Mouse (Mus musculus): Measurements from ENCODE around the gene Bicc1. TPM values are rescaled to one million over a fixed set of nuclear protein-coding genes. Genes with fewer than 3 reads are reported as not detected.

Gene Bicc1
- polyA plus RNA-seq, 2 experiments = 1.7 to 1.8 TPM

DNA sequence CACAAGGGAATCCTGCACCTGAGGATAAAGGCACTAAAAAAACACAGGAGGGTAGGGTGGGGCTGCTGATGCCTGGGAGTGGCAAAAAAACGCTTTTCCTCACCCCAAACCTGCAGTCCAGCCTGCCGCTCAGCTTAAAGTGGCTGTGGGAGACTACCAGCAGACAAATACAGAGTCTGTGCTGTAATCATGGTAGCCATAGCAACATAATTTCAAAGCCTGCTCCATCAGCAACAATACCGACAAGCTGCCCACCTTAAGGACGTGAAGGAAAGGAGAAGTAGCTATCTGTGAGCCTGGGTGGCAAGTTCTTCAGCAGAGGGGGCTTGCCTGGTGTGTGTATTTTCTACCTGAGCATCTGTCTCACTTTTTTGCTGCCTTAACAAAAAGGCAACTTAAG, 117.6 kb downstream of the Bicc1 start:
- Histone ChIP-seq H3K27me3 (ENCODE audit: control insufficient read depth, insufficient read depth, low read length) (no peaks in the 10 kb centered on the region), H3K9me3 (ENCODE audit: control insufficient read depth, low read length) (no peaks in the 10 kb centered on the region), H3K36me3 (replicated peaks; ENCODE audit: control insufficient read depth, insufficient read depth, low read depth) (no peaks in the 10 kb centered on the region), H3K4me3 (ENCODE audit: insufficient read depth in 1 of 2, low read depth in 2 of 2, low read length in 2 of 2) (no peak overlapping the region), H3K4me1 (replicated peaks; ENCODE audit: control insufficient read depth in 2 of 2, insufficient read depth in 2 of 2, low read length in 1 of 2) (no peaks in the 10 kb centered on the region), H3K4me2 (ENCODE audit: low read depth) (no peak overlapping the region), H3K9ac (replicated peaks) (no peak overlapping the region), H3K27ac (no peak overlapping the region)
- TF ChIP-seq EP300 (IDR thresholded peaks at IDR 0.05; ENCODE audit: low read depth) (no peak), CTCF (IDR thresholded peaks at IDR 0.05; ENCODE audit: low read depth) (no peak)
- no peak for DNase-seq (ENCODE audit: low read depth in 3 of 3, low spot score in 3 of 3)
- WGBS (ENCODE audit: insufficient replicate concordance) = 52% methylated on average over 4 of the region's 4 CpGs
- no peak for ATAC-seq (ENCODE audit: insufficient read depth)

DNA sequence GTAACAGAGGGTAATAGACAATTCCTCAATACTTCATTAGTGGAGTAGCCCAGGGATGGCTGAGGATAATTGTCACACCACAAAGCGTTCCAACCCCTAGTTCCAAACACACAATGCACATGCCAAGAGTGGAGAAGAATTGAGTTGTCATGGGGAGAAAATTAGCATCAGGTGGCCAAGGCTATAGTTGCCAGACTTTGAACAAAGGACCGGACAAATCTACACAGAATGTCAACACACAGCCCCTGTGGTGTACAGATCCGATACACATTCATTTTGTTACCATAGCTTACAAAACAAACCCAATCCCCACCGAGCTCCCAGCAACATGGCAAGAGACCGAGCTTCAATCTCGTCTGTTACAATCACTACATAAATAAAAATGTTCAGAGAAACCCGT, 123.0 kb downstream of the Bicc1 start:
- Histone ChIP-seq H3K27me3 (ENCODE audit: control insufficient read depth, insufficient read depth, low read length) (no peaks in the 10 kb centered on the region), H3K27ac (no peak overlapping the region), H3K9ac (replicated peaks) (no peak overlapping the region), H3K36me3 (replicated peaks; ENCODE audit: control insufficient read depth, insufficient read depth, low read depth) (no peaks in the 10 kb centered on the region), H3K4me2 (ENCODE audit: low read depth) (no peak overlapping the region), H3K9me3 (ENCODE audit: control insufficient read depth, low read length) (no peaks in the 10 kb centered on the region), H3K4me3 (ENCODE audit: insufficient read depth in 1 of 2, low read depth in 2 of 2, low read length in 2 of 2) (no peak overlapping the region), H3K4me1 (replicated peaks; ENCODE audit: control insufficient read depth in 2 of 2, insufficient read depth in 2 of 2, low read length in 1 of 2) (no peaks in the 10 kb centered on the region)
- ATAC-seq (ENCODE audit: insufficient read depth) (no peak), DNase-seq (ENCODE audit: low read depth in 3 of 3, low spot score in 3 of 3) (no peak)
- 60% methylated on average over 7 of the region's 7 CpGs for WGBS (ENCODE audit: insufficient replicate concordance)
- TF ChIP-seq CTCF (IDR thresholded peaks at IDR 0.05; ENCODE audit: low read depth) (no peak), EP300 (IDR thresholded peaks at IDR 0.05; ENCODE audit: low read depth) (no peak)

DNA sequence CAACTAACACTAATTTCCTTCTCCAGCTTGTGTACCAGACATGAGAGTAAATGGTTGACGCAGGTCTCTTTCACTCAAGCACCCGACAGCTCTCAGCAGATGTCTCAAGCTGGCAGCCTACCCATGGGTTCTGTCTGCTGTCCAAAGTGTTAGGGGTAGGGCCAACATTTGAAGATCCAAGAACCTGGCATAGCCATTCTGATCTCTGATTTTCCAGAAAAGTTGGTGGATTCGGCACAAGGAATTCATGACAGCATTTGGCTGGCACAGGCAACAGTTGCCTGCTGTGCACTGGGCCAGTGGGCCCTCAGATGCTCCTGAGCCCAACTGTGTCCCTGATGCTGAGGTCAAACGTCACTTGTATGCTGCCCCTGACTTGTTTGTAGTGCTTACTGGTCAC, 130.5 kb downstream of the Bicc1 start:
- H3K9me3 ChIP-seq (ENCODE audit: control insufficient read depth, low read length) = no peaks in the 10 kb centered on the region
- no peaks in the 10 kb centered on the region for H3K27me3 ChIP-seq (ENCODE audit: control insufficient read depth, insufficient read depth, low read length)
- no peak overlapping the region for H3K4me2 ChIP-seq (ENCODE audit: low read depth)
- 49% methylated on average over 4 of the region's 4 CpGs for WGBS (ENCODE audit: insufficient replicate concordance)
- H3K4me1 ChIP-seq (replicated peaks; ENCODE audit: control insufficient read depth in 2 of 2, insufficient read depth in 2 of 2, low read length in 1 of 2) = no peaks in the 10 kb centered on the region
- H3K36me3 ChIP-seq (replicated peaks; ENCODE audit: control insufficient read depth, insufficient read depth, low read depth) = no peaks in the 10 kb centered on the region
- no peak for ATAC-seq (ENCODE audit: insufficient read depth)
- TF ChIP-seq EP300 (IDR thresholded peaks at IDR 0.05; ENCODE audit: low read depth) = no peak
- no peak for TF ChIP-seq CTCF (IDR thresholded peaks at IDR 0.05; ENCODE audit: low read depth)
- H3K4me3 ChIP-seq (ENCODE audit: insufficient read depth in 1 of 2, low read depth in 2 of 2, low read length in 2 of 2) = no peak overlapping the region
- no peak for DNase-seq (ENCODE audit: low read depth in 3 of 3, low spot score in 3 of 3)
- no peak overlapping the region for H3K27ac ChIP-seq
- H3K9ac ChIP-seq (replicated peaks) = no peak overlapping the region

DNA sequence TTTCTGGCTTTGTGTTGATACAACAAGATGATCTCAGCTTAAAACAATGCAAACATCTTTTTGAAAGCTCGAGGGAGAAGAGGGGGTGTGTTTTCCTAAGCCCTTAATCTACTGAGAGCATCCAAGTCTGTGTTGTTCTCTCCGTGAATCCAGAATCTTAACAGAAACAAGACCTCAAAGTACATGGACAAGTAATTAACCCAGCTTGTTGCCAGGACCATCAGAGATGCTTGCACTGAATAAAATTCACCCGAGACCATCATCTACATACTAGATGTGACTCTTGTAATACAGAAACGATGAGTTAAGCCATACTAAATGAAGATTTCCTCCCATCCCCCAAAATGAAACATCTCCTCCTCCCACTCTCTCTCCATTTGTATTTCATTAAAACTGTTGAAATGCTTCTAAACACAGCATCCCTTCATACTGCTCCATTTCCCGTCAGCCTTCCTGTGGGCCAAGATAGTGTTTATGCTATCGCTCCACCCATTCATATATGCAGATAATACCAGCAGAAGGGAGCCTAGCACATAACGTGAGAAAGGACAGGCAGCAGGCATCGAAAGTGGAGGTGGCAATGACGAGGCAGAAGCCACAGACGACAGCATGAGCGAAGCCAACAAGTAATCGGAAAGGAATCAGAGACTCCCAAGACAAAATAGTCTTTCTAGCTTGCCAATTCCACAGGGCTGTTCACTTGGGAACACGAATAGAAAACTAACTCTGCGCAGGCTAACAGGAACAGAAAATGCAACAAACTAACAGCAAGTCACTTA, 131.2 kb downstream of the Bicc1 start:
- no peak for TF ChIP-seq CTCF (IDR thresholded peaks at IDR 0.05; ENCODE audit: low read depth)
- no peak for TF ChIP-seq EP300 (IDR thresholded peaks at IDR 0.05; ENCODE audit: low read depth)
- H3K9me3 ChIP-seq (ENCODE audit: control insufficient read depth, low read length) = no peaks in the 10 kb centered on the region
- H3K36me3 ChIP-seq (replicated peaks; ENCODE audit: control insufficient read depth, insufficient read depth, low read depth) = no peaks in the 10 kb centered on the region
- H3K4me1 ChIP-seq (replicated peaks; ENCODE audit: control insufficient read depth in 2 of 2, insufficient read depth in 2 of 2, low read length in 1 of 2) = no peaks in the 10 kb centered on the region
- no peaks in the 10 kb centered on the region for H3K27me3 ChIP-seq (ENCODE audit: control insufficient read depth, insufficient read depth, low read length)
- no peak overlapping the region for H3K27ac ChIP-seq
- no peak overlapping the region for H3K9ac ChIP-seq (replicated peaks)
- WGBS (ENCODE audit: insufficient replicate concordance) = 52% methylated on average over 14 of the region's 14 CpGs
- DNase-seq (ENCODE audit: low read depth in 3 of 3, low spot score in 3 of 3) = no peak
- H3K4me3 ChIP-seq (ENCODE audit: insufficient read depth in 1 of 2, low read depth in 2 of 2, low read length in 2 of 2) = no peak overlapping the region
- no peak for ATAC-seq (ENCODE audit: insufficient read depth)
- no peak overlapping the region for H3K4me2 ChIP-seq (ENCODE audit: low read depth)

DNA sequence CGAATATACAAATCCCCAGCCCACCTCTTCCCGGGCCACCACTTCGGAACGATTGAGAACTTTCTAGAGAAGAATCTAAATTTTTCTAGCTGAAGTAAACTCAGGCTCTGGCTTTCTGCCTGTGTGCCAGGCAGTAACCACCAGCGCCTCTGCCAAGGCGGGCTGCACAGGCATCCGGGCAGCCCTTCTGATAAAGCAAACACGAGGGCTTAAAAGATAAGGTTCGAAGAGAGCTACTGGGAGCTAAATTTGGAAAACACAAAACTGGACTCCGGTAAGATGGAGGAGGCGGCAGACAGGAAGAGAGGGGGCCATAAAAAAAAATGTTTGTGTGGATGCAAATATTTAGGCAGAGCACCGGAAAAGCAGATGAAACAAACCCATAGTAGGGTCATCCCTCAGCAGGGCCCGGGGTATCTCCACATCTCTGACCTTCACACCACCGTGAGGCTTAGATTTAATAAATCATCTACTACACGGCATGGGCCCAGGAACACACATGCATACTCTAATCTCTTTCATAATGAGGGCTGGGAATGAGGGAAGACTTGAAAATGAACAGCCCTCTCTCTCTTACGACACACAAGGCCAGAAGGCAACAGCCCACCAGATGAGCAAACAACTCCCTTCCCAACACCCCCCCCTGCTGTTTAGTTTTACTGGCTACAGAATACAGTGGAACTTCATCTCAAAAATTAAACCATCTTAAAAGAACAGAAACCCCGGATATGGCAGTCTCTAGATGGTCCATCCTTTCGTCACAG, 134.2 kb downstream of the Bicc1 start:
- Histone ChIP-seq H3K9me3 (ENCODE audit: control insufficient read depth, low read length) (no peaks in the 10 kb centered on the region), H3K4me2 (ENCODE audit: low read depth) (no peak overlapping the region), H3K27me3 (ENCODE audit: control insufficient read depth, insufficient read depth, low read length) (no peaks in the 10 kb centered on the region), H3K36me3 (replicated peaks; ENCODE audit: control insufficient read depth, insufficient read depth, low read depth) (no peaks in the 10 kb centered on the region), H3K9ac (replicated peaks) (no peak overlapping the region), H3K27ac (no peak overlapping the region), H3K4me1 (replicated peaks; ENCODE audit: control insufficient read depth in 2 of 2, insufficient read depth in 2 of 2, low read length in 1 of 2) (no peaks in the 10 kb centered on the region), H3K4me3 (ENCODE audit: insufficient read depth in 1 of 2, low read depth in 2 of 2, low read length in 2 of 2) (no peak overlapping the region)
- 58% methylated on average over 18 of the region's 18 CpGs for WGBS (ENCODE audit: insufficient replicate concordance)
- TF ChIP-seq EP300 (IDR thresholded peaks at IDR 0.05; ENCODE audit: low read depth) (no peak), CTCF (IDR thresholded peaks at IDR 0.05; ENCODE audit: low read depth) (no peak)
- ATAC-seq (ENCODE audit: insufficient read depth) (no peak), DNase-seq (ENCODE audit: low read depth in 3 of 3, low spot score in 3 of 3) (peak in 1 of 3 experiments; percentile 2)
